In the genomic region with DNA sequence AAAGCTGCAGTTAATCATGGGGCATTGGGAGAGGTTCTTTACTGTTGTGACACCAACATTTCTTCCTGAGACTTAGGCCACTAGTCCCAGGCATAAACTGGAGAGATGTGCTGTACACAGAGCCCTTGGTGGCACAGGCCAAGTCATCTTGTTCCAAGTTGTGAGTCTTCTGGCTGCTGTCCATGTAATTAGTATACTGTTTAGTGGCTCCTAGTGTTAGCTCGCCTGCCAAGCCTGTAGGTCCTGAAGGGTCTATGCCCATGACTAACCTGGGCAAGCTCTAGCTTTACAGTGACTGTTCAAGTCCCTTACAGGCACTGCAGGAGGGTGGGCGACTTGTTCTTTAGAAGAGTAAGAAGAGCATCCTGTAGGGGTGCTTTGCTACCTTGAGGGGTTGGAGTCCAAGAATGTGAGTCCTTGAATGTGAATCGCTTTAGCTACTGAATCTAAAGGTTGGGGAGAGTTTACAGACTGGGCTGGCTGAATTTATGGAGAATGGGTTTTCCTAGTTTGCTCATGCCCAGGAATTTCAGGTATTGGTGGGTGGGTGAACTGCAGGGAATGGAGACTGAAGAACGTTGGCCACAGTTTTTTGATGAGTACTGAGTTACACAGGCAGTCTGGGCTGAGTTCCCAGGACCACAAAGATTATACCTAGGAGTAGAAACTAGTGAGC, we compare ENCODE assay signal across 8 mouse cellular contexts. TPM values are rescaled to one million over a fixed set of nuclear protein-coding genes. Genes with fewer than 3 reads are reported as not detected.
DNase-seq lines count a peak whose midpoint lies in the region; ATAC-seq lines count a peak whose summit lies in the region.

No protein-coding gene starts in this region.

- no peak for ATAC-seq in CD4-positive, CD25-positive, alpha-beta regulatory T cell, adult 4 months
- ATAC-seq in forebrain, embryonic 11.5 days (replicated peaks; ENCODE audit: low FRiP score), result no peak
- no peak for ATAC-seq in liver, embryonic 15.5 days (ENCODE audit: insufficient read depth)

- peaks cover 11% of the 10 kb centered on the region for H3K4me1 ChIP-seq in forebrain, embryonic 11.5 days (replicated peaks; ENCODE audit: control insufficient read depth, insufficient read depth, low read length)
- peaks cover 46% of the 10 kb centered on the region for H3K4me1 ChIP-seq in liver, embryonic 15.5 days (replicated peaks)

- H3K36me3 ChIP-seq in forebrain, embryonic 11.5 days (ENCODE audit: control insufficient read depth, insufficient read depth, low read length), result peaks cover 13% of the 10 kb centered on the region; the same call in 1 of the 2 replicates
- H3K36me3 ChIP-seq in liver, embryonic 15.5 days (replicated peaks), result peaks cover 36% of the 10 kb centered on the region

- peak; percentile 40 for DNase-seq in CD4-positive, CD25-positive, alpha-beta regulatory T cell, adult 2 months (ENCODE audit: low read depth, low spot score)
- peak; percentile 75 for DNase-seq in 416B (ENCODE audit: low read depth)
- DNase-seq in forebrain, embryonic 11.5 days (ENCODE audit: low spot score), result peak; percentile 60
- no peak for DNase-seq in frontal cortex, postnatal 36 days (ENCODE audit: low spot score in 2 of 2)
- no peak for DNase-seq in frontal cortex, postnatal 10 days (ENCODE audit: low spot score in 2 of 2)
- DNase-seq in yolk sac, embryonic 10.5 days (ENCODE audit: low spot score), result no peak

- peak overlapping the region; percentile 10; the same call in 1 of the 2 replicates for H3K9ac ChIP-seq in forebrain, embryonic 11.5 days (ENCODE audit: low read length)
- H3K9ac ChIP-seq in liver, embryonic 15.5 days, result no peak overlapping the region

- WGBS in forebrain, embryonic 11.5 days, result 14% methylated on average over 4 of the region's 4 CpGs
- 38% methylated on average over 4 of the region's 4 CpGs for WGBS in liver, embryonic 15.5 days (ENCODE audit: insufficient replicate concordance)

- H3K9me3 ChIP-seq in forebrain, embryonic 11.5 days (ENCODE audit: control insufficient read depth, low read length), result no peaks in the 10 kb centered on the region
- H3K9me3 ChIP-seq in liver, embryonic 15.5 days (replicated peaks), result no peaks in the 10 kb centered on the region

- H3K4me3 ChIP-seq in forebrain, embryonic 11.5 days (ENCODE audit: low read depth, low read length), result 0 out of 2 replicates have a peak overlapping the region, but pooled peaks have one; percentile 7
- H3K4me3 ChIP-seq in liver, embryonic 15.5 days (replicated peaks), result no peak overlapping the region

- no peaks in the 10 kb centered on the region for H3K27me3 ChIP-seq in forebrain, embryonic 11.5 days (ENCODE audit: control insufficient read depth, insufficient read depth, low read length)
- no peaks in the 10 kb centered on the region for H3K27me3 ChIP-seq in liver, embryonic 15.5 days

- H3K27ac ChIP-seq in forebrain, embryonic 11.5 days (ENCODE audit: low read depth, low read length), result no peak overlapping the region; the same call in 1 of the 2 replicates
- peak overlapping the region; percentile 31; the same call in 1 of the 2 replicates for H3K27ac ChIP-seq in liver, embryonic 15.5 days (replicated peaks)

- H3K4me2 ChIP-seq in forebrain, embryonic 11.5 days (ENCODE audit: low read depth, low read length, severe bottlenecking), result peak overlapping the region; percentile 15; the same call in 1 of the 2 replicates
- no peak overlapping the region for H3K4me2 ChIP-seq in liver, embryonic 15.5 days

RNA-seq across cellular contexts. Expression of a gene that starts 4.5 kb away (rescaled TPM):
- polyA plus RNA-seq in CD4-positive, CD25-positive, alpha-beta regulatory T cell, adult 4 months (2017; shearing (Covaris generic)), result 1,000 to 10,000 TPM; 2,790 to 2,877 TPM
- polyA plus RNA-seq in forebrain, embryonic 11.5 days (2014; fragmentation: Nextera tagmentation; extraction: Ambion mirVana), result 3,230 and 3,412 TPM in 2 replicates
- 634 and 778 TPM in 2 replicates for polyA plus RNA-seq in liver, embryonic 15.5 days (2015; fragmentation: Nextera tagmentation; extraction: Ambion mirVana)

RNA-seq across cellular contexts. Expression of a gene that starts 51.4 kb away (rescaled TPM):
- 10 to 100 TPM; 12.6 to 16.4 TPM for polyA plus RNA-seq in CD4-positive, CD25-positive, alpha-beta regulatory T cell, adult 4 months (2017; shearing (Covaris generic))
- 81.0 and 88.0 TPM in 2 replicates for polyA plus RNA-seq in forebrain, embryonic 11.5 days (2014; fragmentation: Nextera tagmentation; extraction: Ambion mirVana)
- 24.7 and 29.0 TPM in 2 replicates for polyA plus RNA-seq in liver, embryonic 15.5 days (2015; fragmentation: Nextera tagmentation; extraction: Ambion mirVana)

RNA-seq across cellular contexts. Expression of a gene that starts 51.7 kb away (rescaled TPM):
- polyA plus RNA-seq in CD4-positive, CD25-positive, alpha-beta regulatory T cell, adult 4 months (2017; shearing (Covaris generic)), result 10 to 100 TPM; 16.9 to 20.0 TPM
- 57.1 and 62.3 TPM in 2 replicates for polyA plus RNA-seq in forebrain, embryonic 11.5 days (2014; fragmentation: Nextera tagmentation; extraction: Ambion mirVana)
- 13.1 and 13.4 TPM in 2 replicates for polyA plus RNA-seq in liver, embryonic 15.5 days (2015; fragmentation: Nextera tagmentation; extraction: Ambion mirVana)

Comparison
In these comparisons a context has a peak if more than half of its experiments do, and no peak if none do; other contexts are left out.
1. DNase-seq: peak in CD4-positive, CD25-positive, alpha-beta regulatory T cell, adult 2 months (single experiment), 416B (single experiment) and forebrain, embryonic 11.5 days (single experiment); none in frontal cortex, postnatal 36 days (0 of 2), frontal cortex, postnatal 10 days (0 of 2) and yolk sac, embryonic 10.5 days (single experiment).